Mouse (Mus musculus) neural tube, embryonic 14.5 days (tissue): ENCODE measurements around the gene Cacna1d. TPM values are rescaled to one million over a fixed set of nuclear protein-coding genes. Genes with fewer than 3 reads are reported as not detected.

ENCODE experiments used
- ATAC-seq: fragments of 200-750 bp; cut with Nextera tagmentation; 2 replicates; pipeline ENCODE4 v1.8.0; 2017; ENCODE audit warnings: low read depth, mild to moderate bottlenecking, moderate TSS enrichment, moderate library complexity
- H3K27ac ChIP-seq: fragments of 300-500 bp; sonication (generic); 2 replicates; pipeline ENCODE4 v1.5.1; 2014; ENCODE audit warnings: low read depth, mild to moderate bottlenecking, control low read depth, low read length, moderate library complexity, mixed read lengths
- H3K27me3 ChIP-seq: fragments of 300-500 bp; sonication (generic); 2 replicates; pipeline ENCODE4 v1.6.1; 2014; ENCODE audit warnings: low read length; ENCODE audit not compliant: control insufficient read depth, insufficient read depth
- H3K36me3 ChIP-seq: fragments of 300-500 bp; sonication (generic); 2 replicates; pipeline ENCODE4 v1.6.1; 2014; ENCODE audit warnings: low read length, mixed read lengths; ENCODE audit not compliant: control insufficient read depth, insufficient read depth
- H3K4me1 ChIP-seq: fragments of 300-500 bp; sonication (generic); 2 replicates; pipeline ENCODE4 v1.6.1; 2014; ENCODE audit warnings: low read length; ENCODE audit not compliant: control insufficient read depth, insufficient read depth
- H3K4me2 ChIP-seq: fragments of 300-500 bp; sonication (generic); 2 replicates; pipeline ENCODE4 v1.6.1; 2014; ENCODE audit warnings: mild to moderate bottlenecking, low read depth, low read length, control low read depth
- H3K4me3 ChIP-seq: fragments of 300-500 bp; sonication (generic); 2 replicates; pipeline ENCODE4 v1.5.1; 2014; ENCODE audit warnings: low read depth, low read length, control low read depth, mixed read lengths
- H3K9ac ChIP-seq: fragments of 300-500 bp; sonication (generic); replicated peaks from 2 replicates; pipeline ENCODE4 v1.6.1; 2014; ENCODE audit warnings: low read depth, mild to moderate bottlenecking, control low read depth, low read length, mixed read lengths
- H3K9me3 ChIP-seq: fragments of 300-500 bp; sonication (generic); 2 replicates; pipeline ENCODE4 v1.6.1; 2016; ENCODE audit warnings: low read length; ENCODE audit not compliant: control insufficient read depth
- WGBS: fragments of 180-500 bp; shearing (Covaris S2); extraction: QIAGEN DNeasy Blood & Tissue Kit; methylation state at CpG from one replicate; pipeline ENCODE4 v1.1.7; 2014; 5-methylcytosine and 5-hydroxymethylcytosine counted together
- polyA plus RNA-seq: library from polyadenylated mRNA; unstranded; fragments of >200 nt; fragmentation: Nextera tagmentation; extraction: Ambion mirVana; gene quantifications from 2 replicates; pipeline ENCODE4 v1.2.1, GENCODE M21; 2014

The Cacna1d gene
- polyA plus RNA-seq, 1 experiment from 2014 or later = 23.9 TPM

GRCm38 (mm10) chr14:30318293-30318692, 173.0 kb downstream of the Cacna1d start:
- H3K27me3 ChIP-seq = no peaks in the 10 kb centered on the region
- no peak overlapping the region for H3K4me3 ChIP-seq
- H3K36me3 ChIP-seq = no peaks in the 10 kb centered on the region
- H3K4me1 ChIP-seq = no peaks in the 10 kb centered on the region
- H3K9ac ChIP-seq = no peak overlapping the region
- no peaks in the 10 kb centered on the region for H3K9me3 ChIP-seq
- 94% methylated on average over 12 of the region's 12 CpGs for WGBS
- no peak for ATAC-seq
- H3K4me2 ChIP-seq = no peak overlapping the region
- H3K27ac ChIP-seq = no peak overlapping the region

GRCm38 (mm10) chr14:30317616-30318015, 173.6 kb downstream of the Cacna1d start:
- no peaks in the 10 kb centered on the region for H3K9me3 ChIP-seq
- H3K9ac ChIP-seq = no peak overlapping the region
- no peak overlapping the region for H3K4me2 ChIP-seq
- no peak overlapping the region for H3K4me3 ChIP-seq
- ATAC-seq = no peak
- no peaks in the 10 kb centered on the region for H3K27me3 ChIP-seq
- H3K36me3 ChIP-seq = no peaks in the 10 kb centered on the region
- 88% methylated on average over 10 of the region's 10 CpGs for WGBS
- H3K4me1 ChIP-seq = no peaks in the 10 kb centered on the region
- H3K27ac ChIP-seq = no peak overlapping the region

- WGBS = 70% methylated on average over 13 of the region's 13 CpGs
- Histone ChIP-seq H3K27me3 (no peaks in the 10 kb centered on the region), H3K9me3 (no peaks in the 10 kb centered on the region), H3K4me3 (no peak overlapping the region), H3K4me1 (no peaks in the 10 kb centered on the region), H3K9ac (no peak overlapping the region), H3K36me3 (no peaks in the 10 kb centered on the region), H3K4me2 (no peak overlapping the region), H3K27ac (no peak overlapping the region)
- ATAC-seq = no peak
Observed at GRCm38 (mm10) chr14:30311206-30311889, 179.9 kb downstream of the Cacna1d start.

GRCm38 (mm10) chr14:30310236-30310635, 181.0 kb downstream of the Cacna1d start:
- Histone ChIP-seq H3K36me3 (no peaks in the 10 kb centered on the region), H3K9ac (no peak overlapping the region), H3K27ac (no peak overlapping the region), H3K4me1 (no peaks in the 10 kb centered on the region), H3K27me3 (no peaks in the 10 kb centered on the region), H3K4me3 (no peak overlapping the region), H3K9me3 (no peaks in the 10 kb centered on the region), H3K4me2 (no peak overlapping the region)
- 94% methylated on average over 10 of the region's 10 CpGs for WGBS
- no peak for ATAC-seq

GRCm38 (mm10) chr14:30306221-30306620, 185.0 kb downstream of the Cacna1d start:
- Histone ChIP-seq H3K4me1 (no peaks in the 10 kb centered on the region), H3K9me3 (no peaks in the 10 kb centered on the region), H3K36me3 (no peaks in the 10 kb centered on the region), H3K27ac (no peak overlapping the region), H3K4me3 (no peak overlapping the region), H3K9ac (no peak overlapping the region), H3K27me3 (no peaks in the 10 kb centered on the region), H3K4me2 (no peak overlapping the region)
- ATAC-seq = no peak
- WGBS = 31% methylated on average over 6 of the region's 6 CpGs

- no peak overlapping the region for H3K9ac ChIP-seq
- H3K36me3 ChIP-seq = no peaks in the 10 kb centered on the region
- H3K4me1 ChIP-seq = no peaks in the 10 kb centered on the region
- no peak overlapping the region for H3K4me2 ChIP-seq
- no peak overlapping the region for H3K4me3 ChIP-seq
- WGBS = 53% methylated on average over 7 of the region's 7 CpGs
- no peak for ATAC-seq
- no peaks in the 10 kb centered on the region for H3K9me3 ChIP-seq
- no peak overlapping the region for H3K27ac ChIP-seq
- H3K27me3 ChIP-seq = no peaks in the 10 kb centered on the region
Observed at GRCm38 (mm10) chr14:30299946-30300345, 191.3 kb downstream of the Cacna1d start.

- 96% methylated on average over 11 of the region's 11 CpGs for WGBS
- H3K4me1 ChIP-seq = no peaks in the 10 kb centered on the region
- no peak for ATAC-seq
- H3K9me3 ChIP-seq = no peaks in the 10 kb centered on the region
- H3K4me3 ChIP-seq = no peak overlapping the region
- H3K36me3 ChIP-seq = no peaks in the 10 kb centered on the region
- H3K27me3 ChIP-seq = no peaks in the 10 kb centered on the region
- H3K27ac ChIP-seq = no peak overlapping the region
- H3K4me2 ChIP-seq = no peak overlapping the region
- H3K9ac ChIP-seq = no peak overlapping the region
Observed at GRCm38 (mm10) chr14:30297492-30297891, 193.8 kb downstream of the Cacna1d start.

GRCm38 (mm10) chr14:30292135-30292463, 199.2 kb downstream of the Cacna1d start:
- ATAC-seq = no peak
- H3K9ac ChIP-seq = no peak overlapping the region
- no peak overlapping the region for H3K27ac ChIP-seq
- H3K27me3 ChIP-seq = no peaks in the 10 kb centered on the region
- H3K36me3 ChIP-seq = no peaks in the 10 kb centered on the region
- H3K4me3 ChIP-seq = no peak overlapping the region
- WGBS = 29% methylated on average over 1 of the region's 1 CpGs
- H3K9me3 ChIP-seq = no peaks in the 10 kb centered on the region
- no peaks in the 10 kb centered on the region for H3K4me1 ChIP-seq
- no peak overlapping the region for H3K4me2 ChIP-seq

GRCm38 (mm10) chr14:30291389-30292134, 199.7 kb downstream of the Cacna1d start:
- Histone ChIP-seq H3K4me2 (no peak overlapping the region), H3K4me3 (no peak overlapping the region), H3K4me1 (no peaks in the 10 kb centered on the region), H3K27ac (no peak overlapping the region), H3K9me3 (no peaks in the 10 kb centered on the region), H3K36me3 (no peaks in the 10 kb centered on the region), H3K27me3 (no peaks in the 10 kb centered on the region), H3K9ac (no peak overlapping the region)
- ATAC-seq = peak; percentile 68; the same call in 1 of the 2 replicates
- WGBS = 62% methylated on average over 9 of the region's 9 CpGs
